Mouse (Mus musculus): ENCODE results near the gene Slc44a5. TPM values are rescaled to one million over a fixed set of nuclear protein-coding genes. Genes with fewer than 3 reads are reported as not detected.

The Slc44a5 gene
- polyA plus RNA-seq, 1 experiment from 2014 or later: 0.53 TPM

- no peak for DNase-seq (ENCODE audit: low spot score)
- Histone ChIP-seq H3K4me3 (ENCODE audit: low read depth, low read length) (no peak overlapping the region), H3K4me2 (replicated peaks; ENCODE audit: low read depth) (no peak overlapping the region), H3K9me3 (ENCODE audit: control insufficient read depth, low read length) (no peaks in the 10 kb centered on the region), H3K27me3 (ENCODE audit: control insufficient read depth, insufficient read depth, low read length) (no peaks in the 10 kb centered on the region), H3K27ac (replicated peaks) (no peak overlapping the region), H3K36me3 (ENCODE audit: control insufficient read depth, insufficient read depth, low read length) (no peaks in the 10 kb centered on the region), H3K9ac (ENCODE audit: low read length) (no peak overlapping the region), H3K4me1 (replicated peaks; ENCODE audit: control insufficient read depth, insufficient read depth) (no peaks in the 10 kb centered on the region)
- WGBS: 88% methylated on average over 7 of the region's 7 CpGs
- TF ChIP-seq EP300 (optimal IDR thresholded peaks at IDR 0.05) (no peak), CTCF (IDR thresholded peaks at IDR 0.05; ENCODE audit: low read depth) (no peak)
- no peak for ATAC-seq (ENCODE audit: low FRiP score, low TSS enrichment)
Observed at GRCm38 (mm10) chr3:154182987-154183386, 209.8 kb downstream of the Slc44a5 start.

DNA sequence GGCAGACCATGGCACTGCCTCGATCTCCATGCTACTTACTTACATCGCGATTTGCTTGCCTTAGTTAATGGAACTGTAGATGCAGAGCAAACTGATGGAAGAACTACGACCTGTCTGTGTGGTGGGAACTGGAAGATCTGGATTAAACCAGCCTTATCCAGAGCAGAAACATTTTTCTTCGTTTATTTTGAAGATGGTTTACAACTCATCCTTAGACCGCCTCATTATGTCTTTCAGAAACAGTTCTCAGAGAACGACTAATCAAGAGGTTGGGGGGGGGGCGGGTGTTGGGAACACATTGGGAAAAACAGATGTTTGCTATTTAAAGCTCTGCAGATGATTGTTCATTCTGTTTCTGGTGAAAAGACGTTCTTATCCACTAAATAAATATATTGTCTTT, 210.7 kb downstream of the Slc44a5 start:
- DNase-seq (ENCODE audit: low spot score): no peak
- no peak overlapping the region for H3K4me2 ChIP-seq (replicated peaks; ENCODE audit: low read depth)
- H3K27ac ChIP-seq (replicated peaks): no peak overlapping the region
- no peaks in the 10 kb centered on the region for H3K9me3 ChIP-seq (ENCODE audit: control insufficient read depth, low read length)
- H3K4me3 ChIP-seq (ENCODE audit: low read depth, low read length): no peak overlapping the region
- no peaks in the 10 kb centered on the region for H3K36me3 ChIP-seq (ENCODE audit: control insufficient read depth, insufficient read depth, low read length)
- TF ChIP-seq CTCF (IDR thresholded peaks at IDR 0.05; ENCODE audit: low read depth) (no peak), EP300 (optimal IDR thresholded peaks at IDR 0.05) (no peak)
- no peak overlapping the region for H3K9ac ChIP-seq (ENCODE audit: low read length)
- H3K4me1 ChIP-seq (replicated peaks; ENCODE audit: control insufficient read depth, insufficient read depth): no peaks in the 10 kb centered on the region
- no peak for ATAC-seq (ENCODE audit: low FRiP score, low TSS enrichment)
- WGBS: 69% methylated on average over 9 of the region's 9 CpGs
- no peaks in the 10 kb centered on the region for H3K27me3 ChIP-seq (ENCODE audit: control insufficient read depth, insufficient read depth, low read length)

- WGBS: 26% methylated on average over 9 of the region's 9 CpGs
Observed at GRCm38 (mm10) chr3:154188668-154189067, 215.4 kb downstream of the Slc44a5 start.

DNA sequence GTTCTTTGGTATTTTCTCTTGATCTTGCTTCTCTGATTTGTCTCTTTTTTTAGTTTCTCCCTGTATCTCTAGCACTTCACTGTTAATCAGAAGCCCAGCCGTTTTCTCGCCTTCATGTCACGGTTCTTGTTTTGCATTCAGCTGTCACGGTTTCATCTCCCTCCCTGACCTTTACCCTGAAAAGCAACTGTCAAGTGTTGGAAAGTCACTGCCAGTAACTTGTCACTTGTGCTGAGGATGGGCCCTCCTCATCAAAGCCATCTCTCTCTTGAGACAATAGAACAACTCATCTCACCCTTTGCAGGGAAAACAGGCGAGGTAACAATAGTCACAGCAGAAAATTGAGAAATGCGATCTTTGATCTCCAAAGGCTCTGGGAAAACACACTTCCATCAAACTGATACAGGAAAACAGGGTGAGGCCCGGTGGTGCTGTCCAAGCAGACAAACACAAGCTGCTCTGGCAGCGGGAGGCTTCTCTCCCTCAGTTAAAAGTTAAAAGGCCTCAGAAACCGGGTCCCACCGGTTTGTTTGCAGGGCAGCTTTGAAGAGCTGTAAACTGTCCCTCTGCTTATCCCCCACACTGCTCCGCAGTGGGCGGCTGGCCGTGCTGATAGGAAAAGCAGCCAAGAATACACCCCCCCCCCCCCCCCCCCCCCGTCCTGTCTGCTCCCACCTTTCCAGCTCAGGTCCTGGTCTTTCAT, 219.2 kb downstream of the Slc44a5 start:
- no peak overlapping the region for H3K27ac ChIP-seq (replicated peaks)
- DNase-seq (ENCODE audit: low spot score) (no peak), ATAC-seq (ENCODE audit: low FRiP score, low TSS enrichment) (no peak)
- no peaks in the 10 kb centered on the region for H3K36me3 ChIP-seq (ENCODE audit: control insufficient read depth, insufficient read depth, low read length)
- TF ChIP-seq EP300 (optimal IDR thresholded peaks at IDR 0.05) (no peak), CTCF (IDR thresholded peaks at IDR 0.05; ENCODE audit: low read depth) (no peak)
- H3K27me3 ChIP-seq (ENCODE audit: control insufficient read depth, insufficient read depth, low read length): no peaks in the 10 kb centered on the region
- H3K4me2 ChIP-seq (replicated peaks; ENCODE audit: low read depth): no peak overlapping the region
- H3K4me3 ChIP-seq (ENCODE audit: low read depth, low read length): no peak overlapping the region
- peaks cover 4% of the 10 kb centered on the region; the same call in 1 of the 2 replicates for H3K4me1 ChIP-seq (replicated peaks; ENCODE audit: control insufficient read depth, insufficient read depth)
- 33% methylated on average over 13 of the region's 14 CpGs for WGBS
- H3K9ac ChIP-seq (ENCODE audit: low read length): no peak overlapping the region
- H3K9me3 ChIP-seq (ENCODE audit: control insufficient read depth, low read length): no peaks in the 10 kb centered on the region

More at GRCm38 (mm10) chr3:154188668-154189067, 215.4 kb downstream of the Slc44a5 start:
- no peak for DNase-seq (ENCODE audit: low spot score)
- TF ChIP-seq EP300 (optimal IDR thresholded peaks at IDR 0.05) (no peak), CTCF (IDR thresholded peaks at IDR 0.05; ENCODE audit: low read depth) (no peak)
- Histone ChIP-seq H3K9ac (ENCODE audit: low read length) (no peak overlapping the region), H3K36me3 (ENCODE audit: control insufficient read depth, insufficient read depth, low read length) (no peaks in the 10 kb centered on the region), H3K4me3 (ENCODE audit: low read depth, low read length) (no peak overlapping the region), H3K27ac (replicated peaks) (no peak overlapping the region), H3K4me1 (replicated peaks; ENCODE audit: control insufficient read depth, insufficient read depth) (peaks cover 4% of the 10 kb centered on the region; the same call in 1 of the 2 replicates), H3K4me2 (replicated peaks; ENCODE audit: low read depth) (no peak overlapping the region), H3K27me3 (ENCODE audit: control insufficient read depth, insufficient read depth, low read length) (no peaks in the 10 kb centered on the region), H3K9me3 (ENCODE audit: control insufficient read depth, low read length) (no peaks in the 10 kb centered on the region)
- no peak for ATAC-seq (ENCODE audit: low FRiP score, low TSS enrichment)

- Histone ChIP-seq H3K27ac (replicated peaks) (no peak overlapping the region), H3K36me3 (ENCODE audit: control insufficient read depth, insufficient read depth, low read length) (no peaks in the 10 kb centered on the region), H3K27me3 (ENCODE audit: control insufficient read depth, insufficient read depth, low read length) (no peaks in the 10 kb centered on the region), H3K4me3 (ENCODE audit: low read depth, low read length) (no peak overlapping the region), H3K9me3 (ENCODE audit: control insufficient read depth, low read length) (no peaks in the 10 kb centered on the region), H3K4me2 (replicated peaks; ENCODE audit: low read depth) (no peak overlapping the region), H3K4me1 (replicated peaks; ENCODE audit: control insufficient read depth, insufficient read depth) (peaks cover 4% of the 10 kb centered on the region; the same call in 1 of the 2 replicates), H3K9ac (ENCODE audit: low read length) (no peak overlapping the region)
- ATAC-seq (ENCODE audit: low FRiP score, low TSS enrichment): no peak
- DNase-seq (ENCODE audit: low spot score): no peak
- no peak for TF ChIP-seq CTCF (IDR thresholded peaks at IDR 0.05; ENCODE audit: low read depth)
- TF ChIP-seq EP300 (optimal IDR thresholded peaks at IDR 0.05): no peak
- WGBS: 51% methylated on average over 10 of the region's 10 CpGs
Observed at GRCm38 (mm10) chr3:154193189-154193840, 220.1 kb downstream of the Slc44a5 start.

DNA sequence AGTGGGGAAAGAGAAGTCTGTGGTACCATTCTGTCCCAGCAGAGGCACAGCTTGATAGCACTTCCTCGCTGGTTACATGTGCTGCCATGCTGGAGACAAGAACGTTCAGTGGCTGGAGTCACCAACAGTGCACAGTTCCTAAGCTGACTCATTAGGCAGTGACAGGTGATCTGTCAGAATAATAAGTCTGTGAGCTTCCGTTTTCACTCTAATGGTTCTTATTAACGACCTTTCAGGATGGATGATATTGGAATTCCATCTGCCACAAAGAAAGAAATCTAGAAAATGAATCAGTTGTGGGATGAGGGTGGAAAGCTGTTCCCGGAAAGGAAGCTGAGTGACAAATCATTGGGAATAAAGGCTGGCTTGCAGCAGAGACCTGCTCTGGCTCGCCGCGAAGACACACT, 227.2 kb downstream of the Slc44a5 start:
- TF ChIP-seq EP300 (optimal IDR thresholded peaks at IDR 0.05): no peak
- no peak for TF ChIP-seq CTCF (IDR thresholded peaks at IDR 0.05; ENCODE audit: low read depth)
- H3K9me3 ChIP-seq (ENCODE audit: control insufficient read depth, low read length): no peaks in the 10 kb centered on the region
- H3K4me2 ChIP-seq (replicated peaks; ENCODE audit: low read depth): no peak overlapping the region
- DNase-seq (ENCODE audit: low spot score) (no peak), ATAC-seq (ENCODE audit: low FRiP score, low TSS enrichment) (no peak)
- no peaks in the 10 kb centered on the region for H3K36me3 ChIP-seq (ENCODE audit: control insufficient read depth, insufficient read depth, low read length)
- H3K4me3 ChIP-seq (ENCODE audit: low read depth, low read length): no peak overlapping the region
- no peak overlapping the region for H3K9ac ChIP-seq (ENCODE audit: low read length)
- WGBS: 37% methylated on average over 8 of the region's 8 CpGs
- no peaks in the 10 kb centered on the region for H3K27me3 ChIP-seq (ENCODE audit: control insufficient read depth, insufficient read depth, low read length)
- H3K4me1 ChIP-seq (replicated peaks; ENCODE audit: control insufficient read depth, insufficient read depth): no peaks in the 10 kb centered on the region
- no peak overlapping the region for H3K27ac ChIP-seq (replicated peaks)
